Mouse (Mus musculus): ENCODE results near the gene Mpnd. TPM values are rescaled to one million over a fixed set of nuclear protein-coding genes. Genes with fewer than 3 reads are reported as not detected.
A peak's percentile ranks its signal among the peaks of the same experiment; 100 is the strongest.

Mpnd gene
- total and polyA plus RNA-seq, 3 experiments: 24.5 to 55.1 (median 26.8) TPM

- TF ChIP-seq UBTF (IDR thresholded peaks at IDR 0.05; ENCODE audit: low read depth, low read length) (no peak), EP300 (IDR thresholded peaks at IDR 0.05; ENCODE audit: low read length) (peak; percentile 21; the same call in 1 of the 2 replicates), MYC (IDR thresholded peaks at IDR 0.05; ENCODE audit: low read depth, low read length) (no peak), BHLHE40 (IDR thresholded peaks at IDR 0.05; ENCODE audit: low read depth, low read length) (no peak), ETS1 (conservative IDR thresholded peaks at IDR 0.05; ENCODE audit: low read depth, low read length) (0 out of 2 replicates have a peak, but pooled peaks have one; percentile 20), ZC3H11A (IDR thresholded peaks at IDR 0.05; ENCODE audit: low read depth, low read length) (no peak), JUN (IDR thresholded peaks at IDR 0.05; ENCODE audit: insufficient read depth, low read depth, low read length) (no peak), ELF1 (IDR thresholded peaks at IDR 0.05; ENCODE audit: low read depth, low read length) (no peak)
- no peak overlapping the region for H3K4me3 ChIP-seq (replicated peaks in 1 of 3; ENCODE audit: low read depth in 2 of 3, low read length in 2 of 3, poor library complexity in 1 of 3)
- no peak overlapping the region for H3K9ac ChIP-seq (ENCODE audit: insufficient read depth, low read depth)
- H3K27ac ChIP-seq (ENCODE audit: insufficient read depth, low read depth): no peak overlapping the region
- dilution Hi-C loops (cut with MboI; ENCODE audit: extremely low pct_ligation_motif_present, extremely low pct_unique_long_range_greater_than_20kb, low sequenced_read_pairs): no loop called here
- in situ Hi-C loops (cut with MboI; ENCODE audit: low pct_ligation_motif_present, low pct_unique_long_range_greater_than_20kb, low sequenced_read_pairs): no loop called here
- no peak overlapping the region for H3K4me2 ChIP-seq (ENCODE audit: insufficient read depth, low read depth, poor library complexity, severe bottlenecking)
- peaks cover 31 to 88% of the 10 kb centered on the region in 2 experiments for H3K36me3 ChIP-seq (replicated peaks in 1 of 2; ENCODE audit: control insufficient read depth in 1 of 2, insufficient read depth in 1 of 2, low read length in 1 of 2)
- H3K4me1 ChIP-seq (ENCODE audit: control insufficient read depth in 1 of 2, insufficient read depth in 2 of 2): peaks cover 36 to 95% of the 10 kb centered on the region in 2 experiments
- DNase-seq (ENCODE audit: extremely low read depth): peak; percentile 46
- peaks cover 35% of the 10 kb centered on the region for H3K79me2 ChIP-seq (replicated peaks; ENCODE audit: control insufficient read depth, extremely low read depth, insufficient read depth, poor library complexity, severe bottlenecking)
- H3K9me3 ChIP-seq (replicated peaks; ENCODE audit: low read length): no peaks in the 10 kb centered on the region
- no peaks in the 10 kb centered on the region for H3K27me3 ChIP-seq (replicated peaks)
These were observed 19.0 kb downstream of the Mpnd start for GRCm38 (mm10) chr17:56024476-56024875.

GRCm38 (mm10) chr17:56024931-56025330 is 19.4 kb downstream of the Mpnd start:
- Histone ChIP-seq H3K36me3 (replicated peaks in 1 of 2; ENCODE audit: control insufficient read depth in 1 of 2, insufficient read depth in 1 of 2, low read length in 1 of 2) (peaks cover 30 to 88% of the 10 kb centered on the region in 2 experiments), H3K79me2 (replicated peaks; ENCODE audit: control insufficient read depth, extremely low read depth, insufficient read depth, poor library complexity, severe bottlenecking) (peaks cover 38% of the 10 kb centered on the region), H3K4me1 (ENCODE audit: control insufficient read depth in 1 of 2, insufficient read depth in 2 of 2) (peaks cover 36 to 97% of the 10 kb centered on the region in 2 experiments), H3K9me3 (replicated peaks; ENCODE audit: low read length) (no peaks in the 10 kb centered on the region), H3K4me2 (ENCODE audit: insufficient read depth, low read depth, poor library complexity, severe bottlenecking) (no peak overlapping the region), H3K9ac (ENCODE audit: insufficient read depth, low read depth) (no peak overlapping the region), H3K27ac (ENCODE audit: insufficient read depth, low read depth) (no peak overlapping the region), H3K4me3 (replicated peaks in 1 of 3; ENCODE audit: low read depth in 2 of 3, low read length in 2 of 3, poor library complexity in 1 of 3) (no peak overlapping the region), H3K27me3 (replicated peaks) (no peaks in the 10 kb centered on the region)
- no peak for TF ChIP-seq MAFK (IDR thresholded peaks at IDR 0.05; ENCODE audit: insufficient replicate concordance, low read length)
- no peak for TF ChIP-seq CTCF (conservative IDR thresholded peaks at IDR 0.05 in 1 of 2, IDR thresholded peaks at IDR 0.05 in 1 of 2; ENCODE audit: low read depth in 2 of 2, low read length in 2 of 2)
- no peak for TF ChIP-seq ZNF384 (IDR thresholded peaks at IDR 0.05; ENCODE audit: low read depth, low read length)
- TF ChIP-seq UBTF (IDR thresholded peaks at IDR 0.05; ENCODE audit: low read depth, low read length): no peak
- no peak for TF ChIP-seq CHD2 (IDR thresholded peaks at IDR 0.05; ENCODE audit: low read length)
- no peak for TF ChIP-seq ZC3H11A (IDR thresholded peaks at IDR 0.05; ENCODE audit: low read depth, low read length)
- TF ChIP-seq MAX (IDR thresholded peaks at IDR 0.05; ENCODE audit: low read length): no peak
- TF ChIP-seq NRF1 (IDR thresholded peaks at IDR 0.05; ENCODE audit: low read depth, low read length): no peak
- no peak for TF ChIP-seq USF2 (conservative IDR thresholded peaks at IDR 0.05; ENCODE audit: low read depth, low read length)
- TF ChIP-seq POLR2AphosphoS2 (IDR thresholded peaks at IDR 0.05; ENCODE audit: low read depth, low read length): no peak
- no peak for TF ChIP-seq PAX5 (IDR thresholded peaks at IDR 0.05; ENCODE audit: low read length)
- TF ChIP-seq ZKSCAN1 (IDR thresholded peaks at IDR 0.05; ENCODE audit: borderline replicate concordance, low read depth, low read length): no peak
- no peak for DNase-seq (ENCODE audit: extremely low read depth)
- dilution Hi-C loops (cut with MboI; ENCODE audit: extremely low pct_ligation_motif_present, extremely low pct_unique_long_range_greater_than_20kb, low sequenced_read_pairs) (no loop called here), in situ Hi-C loops (cut with MboI; ENCODE audit: low pct_ligation_motif_present, low pct_unique_long_range_greater_than_20kb, low sequenced_read_pairs) (no loop called here)
